Mouse (Mus musculus) splenic B cell, adult 2 months (primary cell): ENCODE measurements around the gene Map4k5.
A peak's percentile ranks its signal among the peaks of the same experiment; 100 is the strongest.

Experiments
- DNase-seq: peaks from one replicate; pipeline ENCODE4 v3.0.0-alpha.2; 2011; ENCODE audit warnings: low read depth, low spot score
- H3K27me3 ChIP-seq: 2 replicates; pipeline ENCODE4 v1.6.1; 2012; ENCODE audit warnings: mild to moderate bottlenecking, low read length, moderate library complexity, mixed read lengths; ENCODE audit not compliant: control insufficient read depth, poor library complexity, insufficient read depth, severe bottlenecking
- H3K36me3 ChIP-seq: 2 replicates; pipeline ENCODE4 v1.6.1; 2012; ENCODE audit warnings: mild to moderate bottlenecking, low read length, moderate library complexity, mixed read lengths; ENCODE audit not compliant: control insufficient read depth, poor library complexity, insufficient read depth, severe bottlenecking

Map4k5 gene

DNA sequence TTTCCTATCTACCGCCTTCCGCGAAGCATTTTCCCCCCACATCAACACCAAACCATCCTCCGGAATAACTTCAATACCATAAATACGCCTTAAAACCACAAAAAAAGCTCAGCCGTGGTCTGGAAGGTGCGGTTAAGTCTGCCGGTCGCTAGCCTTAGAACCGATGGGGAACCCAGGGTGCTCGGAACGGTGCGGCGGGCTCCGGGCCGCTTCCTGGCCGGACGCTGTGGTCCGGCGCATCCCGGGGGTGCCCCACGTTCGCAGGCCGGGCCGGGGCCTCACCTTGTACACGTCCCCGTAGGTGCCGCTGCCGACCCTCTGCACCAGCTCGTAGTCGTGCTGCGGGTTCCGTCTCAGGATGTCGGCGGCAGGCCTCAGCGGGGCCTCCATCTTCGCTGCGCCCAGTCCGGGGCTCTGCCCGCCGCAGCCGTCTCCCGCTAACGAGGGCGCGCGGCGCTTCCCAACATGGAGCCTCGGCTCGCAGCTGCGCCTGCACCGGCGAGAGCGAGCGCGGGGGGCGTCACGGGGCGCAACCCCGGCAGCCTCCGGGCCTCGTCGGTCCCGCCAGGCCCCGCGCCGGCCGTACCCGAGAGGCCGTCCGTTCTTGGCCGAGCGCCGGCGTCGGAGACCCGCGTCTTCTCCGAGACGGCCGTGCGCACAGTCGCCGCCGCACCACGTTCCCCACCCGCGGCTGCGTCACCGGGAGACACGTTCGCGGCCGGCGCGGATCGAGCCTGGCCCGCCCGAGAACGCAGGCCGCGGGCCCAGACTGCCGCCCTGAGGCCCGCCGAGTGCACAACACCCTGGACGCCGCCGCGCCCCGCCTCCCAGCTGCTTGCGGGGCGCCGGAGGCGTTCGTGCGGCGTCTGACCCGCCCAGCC lies at the start of gene Map4k5, which contains the start of gene Atl1:
Gene Map4k5, minus strand, starts transcription at position 830 of the 881 bp plus-strand sequence.
Gene Atl1, plus strand, starts transcription at position 244 of the 881 bp plus-strand sequence.
- DNase-seq: peak; percentile 90

DNA sequence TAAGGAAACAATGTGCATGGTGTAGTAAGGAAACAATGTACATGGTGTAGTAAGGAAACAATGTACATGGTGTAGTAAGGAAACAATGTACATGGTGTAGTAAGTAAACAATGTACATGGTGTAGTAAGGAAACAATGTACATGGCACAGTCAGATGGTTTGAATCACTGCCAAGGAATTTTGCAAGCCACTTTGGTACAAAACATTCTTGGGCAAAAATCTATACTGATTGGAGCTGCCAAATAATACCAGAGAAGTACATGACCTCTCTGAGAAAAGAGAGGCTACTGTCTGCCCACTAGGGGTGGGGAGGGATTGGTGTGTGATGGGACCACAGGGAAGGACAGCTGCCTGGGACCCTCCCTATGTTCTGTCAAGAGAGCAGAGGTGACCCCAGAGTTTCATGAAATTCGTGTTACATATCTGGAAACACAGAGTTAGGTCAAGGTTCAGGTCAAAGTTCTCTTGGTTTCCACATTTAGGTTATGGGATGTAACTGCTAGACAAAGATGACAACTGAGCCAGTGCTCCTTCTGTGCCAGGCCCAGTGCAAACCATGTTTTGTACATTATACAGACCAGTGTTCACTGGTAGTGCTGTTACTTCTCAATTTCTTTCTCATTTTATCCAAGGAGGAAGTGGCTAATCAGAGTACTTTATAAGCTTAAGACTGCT lies 48.8 kb upstream of the Map4k5 start:
- Histone ChIP-seq H3K27me3 (no peaks in the 10 kb centered on the region), H3K36me3 (no peaks in the 10 kb centered on the region)
- DNase-seq: no peak

More for the DNA sequence above, at the start of gene Map4k5, which contains the start of gene Atl1:
- no peaks in the 10 kb centered on the region for H3K27me3 ChIP-seq
- no peaks in the 10 kb centered on the region for H3K36me3 ChIP-seq

DNA sequence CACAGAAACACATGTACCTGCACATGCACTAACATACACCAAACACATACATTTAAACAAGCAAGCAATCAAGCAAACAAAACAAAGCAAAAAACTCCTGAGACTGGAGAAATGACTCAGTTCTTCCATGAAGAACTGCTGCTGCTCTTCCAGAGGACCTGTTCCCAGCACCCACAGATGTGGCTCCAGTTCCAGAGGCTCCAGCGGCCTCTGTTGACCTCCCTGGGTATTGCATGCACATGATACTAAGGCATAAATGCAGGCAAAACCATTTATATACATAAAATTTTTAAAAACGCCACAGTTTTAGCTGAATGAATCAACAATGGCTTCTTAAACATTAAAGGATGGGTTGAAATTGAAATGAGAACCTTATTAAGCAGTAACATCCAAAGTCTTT lies 46.3 kb upstream of the Map4k5 start:
- DNase-seq: peak; percentile 3
- Histone ChIP-seq H3K36me3 (no peaks in the 10 kb centered on the region), H3K27me3 (no peaks in the 10 kb centered on the region)

- Histone ChIP-seq H3K36me3 (no peaks in the 10 kb centered on the region), H3K27me3 (no peaks in the 10 kb centered on the region)
Observed at GRCm38 (mm10) chr12:69937731-69938130, 44.7 kb upstream of the Map4k5 start.

GRCm38 (mm10) chr12:69926716-69927115 lies 33.7 kb upstream of the Map4k5 start:
- no peak for DNase-seq
- Histone ChIP-seq H3K36me3 (no peaks in the 10 kb centered on the region), H3K27me3 (no peaks in the 10 kb centered on the region)

More at GRCm38 (mm10) chr12:69937731-69938130, 44.7 kb upstream of the Map4k5 start:
- no peak for DNase-seq

- H3K27me3 ChIP-seq: no peaks in the 10 kb centered on the region
- DNase-seq: peak; percentile 82
Observed at GRCm38 (mm10) chr12:69924012-69924411, 31.0 kb upstream of the Map4k5 start.

GRCm38 (mm10) chr12:69923603-69924002 lies 30.6 kb upstream of the Map4k5 start:
- DNase-seq: no peak
- Histone ChIP-seq H3K36me3 (no peaks in the 10 kb centered on the region), H3K27me3 (no peaks in the 10 kb centered on the region)

More at GRCm38 (mm10) chr12:69924012-69924411, 31.0 kb upstream of the Map4k5 start:
- H3K36me3 ChIP-seq: no peaks in the 10 kb centered on the region

DNA sequence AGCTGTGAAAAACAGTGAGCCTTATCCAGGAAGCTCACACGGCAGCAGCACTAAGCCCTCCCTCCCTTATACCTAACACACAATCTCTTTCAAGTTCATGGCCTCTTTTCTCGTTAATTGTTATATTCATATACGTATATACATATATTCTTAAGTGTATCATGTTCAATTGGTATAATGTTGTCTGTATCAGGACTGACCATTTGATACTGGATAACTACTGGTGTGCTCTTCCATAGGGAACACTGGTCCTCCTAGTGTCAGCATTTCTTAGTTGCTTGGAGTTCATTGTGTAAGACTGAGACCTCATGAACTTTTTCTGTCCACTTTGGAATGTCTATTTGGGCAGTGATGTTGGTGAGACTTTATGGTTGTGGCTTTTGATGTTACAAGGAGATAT lies 30.1 kb upstream of the Map4k5 start:
- no peaks in the 10 kb centered on the region for H3K27me3 ChIP-seq
- DNase-seq: no peak
- H3K36me3 ChIP-seq: no peaks in the 10 kb centered on the region

DNA sequence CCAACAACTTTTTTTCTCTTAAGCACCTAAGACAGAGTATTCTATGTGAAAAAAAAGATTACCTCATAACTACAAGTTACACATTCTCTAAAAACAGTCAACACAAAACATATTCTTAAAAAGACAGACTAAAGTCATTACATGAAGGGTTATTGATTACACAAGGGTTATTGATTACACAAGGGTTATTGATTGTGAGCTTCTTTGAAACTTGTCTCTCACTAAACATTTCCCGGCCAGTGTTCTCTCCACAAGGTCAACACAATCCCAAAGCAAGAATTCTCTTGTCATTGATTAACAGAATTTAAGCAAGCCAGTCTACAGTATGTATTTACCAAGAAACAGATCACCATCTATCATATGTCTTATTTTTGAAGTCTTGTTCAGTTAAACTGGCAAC lies 29.1 kb upstream of the Map4k5 start:
- H3K27me3 ChIP-seq: no peaks in the 10 kb centered on the region
- DNase-seq: no peak

DNA sequence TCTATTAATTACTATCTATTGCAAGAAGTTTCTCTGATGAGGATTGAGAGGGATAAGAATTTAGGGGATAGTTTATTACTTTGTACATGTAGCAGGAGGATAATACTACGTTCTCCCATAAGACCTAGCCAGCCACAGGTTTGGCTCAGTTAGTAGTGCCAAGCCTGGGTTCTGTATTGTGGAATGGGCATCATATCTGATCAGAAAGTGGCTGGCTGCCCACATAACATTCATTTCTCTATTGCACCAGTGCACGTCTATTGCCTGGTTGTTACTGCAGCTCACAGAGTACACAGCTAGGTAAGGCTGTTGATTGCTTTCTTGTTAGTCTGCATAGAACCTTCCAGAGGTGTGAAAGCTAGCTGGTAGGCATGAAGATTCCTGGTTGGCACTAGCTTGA lies 24.9 kb upstream of the Map4k5 start:
- Histone ChIP-seq H3K27me3 (no peaks in the 10 kb centered on the region), H3K36me3 (no peaks in the 10 kb centered on the region)
- no peak for DNase-seq

More for the DNA sequence above, 29.1 kb upstream of the Map4k5 start:
- H3K36me3 ChIP-seq: no peaks in the 10 kb centered on the region

DNA sequence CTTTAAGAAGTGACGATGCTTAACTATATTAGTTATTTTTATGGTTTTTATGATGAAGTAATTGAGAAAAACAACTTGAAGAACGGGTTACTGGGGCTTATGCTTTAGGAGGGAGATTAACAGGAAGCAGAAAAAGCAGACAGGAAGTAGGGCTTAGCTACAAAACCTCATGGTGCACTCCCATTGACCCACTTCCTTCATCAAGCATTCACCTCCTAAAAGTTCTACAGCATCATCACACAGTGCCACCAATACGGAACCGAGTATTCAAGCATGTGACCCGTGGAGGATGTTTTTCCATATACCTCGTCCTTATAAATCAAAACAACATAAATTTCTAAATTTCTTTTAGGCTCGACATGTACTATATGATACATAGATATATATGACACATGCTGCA lies 19.7 kb upstream of the Map4k5 start:
- Histone ChIP-seq H3K36me3 (no peaks in the 10 kb centered on the region), H3K27me3 (no peaks in the 10 kb centered on the region)
- peak; percentile 21 for DNase-seq

DNA sequence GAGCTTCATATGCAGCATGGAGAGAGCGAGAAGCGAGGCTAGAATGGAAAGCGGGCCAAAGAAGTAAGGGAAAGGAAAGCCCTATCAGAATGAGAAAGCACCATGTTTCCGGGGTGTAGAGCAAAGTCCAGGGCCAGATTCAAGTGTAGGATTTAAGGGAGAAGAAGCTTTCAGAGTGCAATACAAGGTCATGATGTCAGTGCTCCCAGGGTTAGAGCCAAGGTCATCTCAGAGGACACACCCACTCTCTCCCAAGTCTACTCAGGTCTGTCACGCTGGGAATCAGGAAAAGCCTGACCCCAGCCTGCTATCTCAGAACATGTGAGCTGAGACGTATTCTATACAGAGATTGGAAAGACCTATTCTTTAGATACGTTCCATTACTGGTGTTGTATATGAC lies 18.9 kb upstream of the Map4k5 start:
- Histone ChIP-seq H3K27me3 (no peaks in the 10 kb centered on the region), H3K36me3 (no peaks in the 10 kb centered on the region)
- no peak for DNase-seq

DNA sequence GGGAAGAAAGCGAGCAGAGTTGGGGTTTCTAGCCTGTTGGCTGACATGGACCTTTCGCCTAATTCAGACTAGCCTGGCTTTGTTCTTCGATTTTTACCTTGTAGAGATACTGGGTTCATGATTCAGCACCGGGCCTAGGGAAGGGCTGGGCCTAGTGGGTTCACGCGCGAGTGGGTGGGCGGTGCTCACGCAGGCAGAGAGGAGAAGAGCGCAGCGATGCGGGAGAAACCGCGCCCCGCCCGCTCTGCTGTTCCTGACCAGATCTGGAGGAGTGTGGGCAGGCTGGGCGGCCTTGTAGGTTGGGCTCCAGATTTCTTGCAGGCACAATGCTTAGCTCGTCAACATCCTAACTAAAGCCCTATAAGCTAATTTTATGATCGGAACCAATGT lies 15.5 kb upstream of the Map4k5 start:
- Histone ChIP-seq H3K27me3 (no peaks in the 10 kb centered on the region), H3K36me3 (no peaks in the 10 kb centered on the region)
- no peak for DNase-seq

GRCm38 (mm10) chr12:69907667-69908510 lies 14.9 kb upstream of the Map4k5 start:
- Histone ChIP-seq H3K36me3 (no peaks in the 10 kb centered on the region), H3K27me3 (no peaks in the 10 kb centered on the region)
- no peak for DNase-seq
